Mouse (Mus musculus) G1E (cell line): ENCODE measurements around the gene Mogat1.

ENCODE experiments used
- CTCF ChIP-seq: IDR thresholded peaks from 2 replicates; pipeline ENCODE4 v1.5.1; 2012; ENCODE audit warnings: low read depth, low read length, inconsistent platforms, mixed read lengths
- POLR2AphosphoS5 ChIP-seq: IDR thresholded peaks from 2 replicates; pipeline ENCODE4 v1.6.1; 2012; ENCODE audit warnings: low read depth, low read length, inconsistent platforms; ENCODE audit not compliant: insufficient replicate concordance

- TF ChIP-seq POLR2AphosphoS5 = no peak
- no peak for TF ChIP-seq CTCF
Observed at GRCm38 (mm10) chr1:78510862-78511261, at the start of gene Mogat1.
